Mouse (Mus musculus) kidney, postnatal 36 days (tissue): Measurements from ENCODE around the gene Rpp40.

ENCODE experiments used
- DNase-seq, 2 experiments: peaks; one replicate each; pipeline ENCODE4 v3.0.0; 2021 to 2022; ENCODE audit warnings: mixed read lengths in 2 of 2

Gene Rpp40

DNA sequence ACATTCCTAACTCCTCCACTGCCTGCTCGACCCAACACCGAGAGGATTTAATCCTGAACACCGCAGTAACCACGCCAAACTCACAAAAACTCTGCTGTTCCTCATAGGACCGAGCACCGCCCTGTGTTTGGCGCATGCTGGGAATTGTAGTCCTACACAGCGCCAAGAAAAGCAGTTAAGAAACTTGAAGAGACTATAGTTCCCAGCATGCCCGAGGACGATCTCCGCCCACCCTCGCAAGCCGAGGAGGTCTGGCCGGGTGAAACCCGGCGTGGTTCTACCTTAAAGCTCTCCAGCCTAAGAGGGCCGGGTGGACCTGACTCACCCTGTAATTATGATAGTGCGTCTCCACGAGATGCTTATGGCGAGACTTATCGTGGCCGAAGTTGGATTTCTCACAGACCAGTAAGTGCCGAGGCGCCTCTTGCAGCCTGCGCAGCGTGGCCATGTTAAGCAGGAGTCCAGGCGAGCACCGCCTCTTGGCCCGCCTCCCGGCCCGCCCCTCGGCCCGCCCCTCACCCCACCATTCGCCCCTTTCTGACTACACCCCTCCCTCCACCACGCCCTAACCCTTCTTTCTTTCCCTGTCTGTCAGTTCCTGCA lies at the start of gene Rpp40:
Rpp40 (minus strand) TSS at position 481 of the 603 bp plus-strand sequence.
- peak; percentile 94 to 95 for DNase-seq

DNA sequence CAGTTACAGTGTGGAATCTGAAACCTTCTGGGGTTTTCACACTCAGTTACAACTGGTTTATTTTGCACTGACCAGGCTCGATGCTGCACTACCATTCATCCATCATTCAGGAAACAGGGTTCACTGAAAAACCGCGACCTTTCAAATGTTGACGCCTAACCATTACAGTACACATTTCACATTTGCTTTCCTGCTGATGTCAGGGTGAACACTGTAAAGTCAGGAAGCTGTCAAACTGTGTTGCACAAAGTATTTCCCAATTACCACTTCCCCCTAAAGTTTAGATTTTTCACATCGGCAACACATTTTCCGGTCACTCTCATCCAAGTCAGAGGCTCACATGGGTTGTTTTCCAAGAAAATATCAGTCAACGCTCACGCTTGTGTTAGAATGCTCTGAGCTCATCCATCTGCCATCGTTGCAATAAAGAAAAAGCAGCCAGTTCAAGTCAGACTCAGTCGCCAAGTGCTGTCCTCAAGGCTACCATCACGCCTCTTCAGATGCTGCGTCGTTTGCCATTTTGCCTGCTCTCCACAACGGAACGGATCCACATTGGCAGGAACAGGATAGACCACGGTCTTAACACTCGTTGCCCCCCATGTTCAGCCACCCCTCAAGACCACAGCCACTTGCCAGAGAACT lies 43.8 kb upstream of the Rpp40 start:
- no peak for DNase-seq

DNA sequence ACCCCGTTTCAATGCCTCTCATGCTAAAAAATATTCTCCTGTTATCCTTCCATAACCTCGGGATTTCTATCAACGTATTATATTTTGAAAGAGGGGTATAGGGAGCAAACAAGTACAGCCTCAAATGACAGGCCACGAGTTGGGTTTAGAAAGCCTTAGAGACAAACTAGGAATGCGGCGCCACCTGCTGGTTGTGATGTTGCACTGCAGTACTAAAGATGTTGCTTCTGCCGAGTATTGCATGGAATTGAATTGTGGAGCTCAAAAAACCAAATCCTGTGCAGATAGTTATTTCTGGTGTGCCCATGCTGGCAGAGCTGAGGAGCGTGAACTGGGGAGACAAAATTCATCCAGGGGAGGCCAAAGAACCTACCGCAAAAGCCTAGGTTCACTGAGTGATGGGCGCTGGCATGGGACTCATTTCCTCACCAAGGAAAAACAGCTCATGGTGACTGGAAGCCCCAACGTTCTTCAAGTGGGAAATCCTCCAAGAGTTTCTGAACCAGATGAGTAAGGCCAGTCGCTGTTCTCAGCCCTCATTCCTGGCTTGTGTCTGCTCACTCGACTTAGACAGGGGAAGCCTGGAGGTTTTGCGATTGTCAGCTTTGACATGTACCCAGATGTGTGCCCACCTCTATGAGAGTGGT lies 41.3 kb upstream of the Rpp40 start:
- DNase-seq, result peak; percentile 57 to 87

DNA sequence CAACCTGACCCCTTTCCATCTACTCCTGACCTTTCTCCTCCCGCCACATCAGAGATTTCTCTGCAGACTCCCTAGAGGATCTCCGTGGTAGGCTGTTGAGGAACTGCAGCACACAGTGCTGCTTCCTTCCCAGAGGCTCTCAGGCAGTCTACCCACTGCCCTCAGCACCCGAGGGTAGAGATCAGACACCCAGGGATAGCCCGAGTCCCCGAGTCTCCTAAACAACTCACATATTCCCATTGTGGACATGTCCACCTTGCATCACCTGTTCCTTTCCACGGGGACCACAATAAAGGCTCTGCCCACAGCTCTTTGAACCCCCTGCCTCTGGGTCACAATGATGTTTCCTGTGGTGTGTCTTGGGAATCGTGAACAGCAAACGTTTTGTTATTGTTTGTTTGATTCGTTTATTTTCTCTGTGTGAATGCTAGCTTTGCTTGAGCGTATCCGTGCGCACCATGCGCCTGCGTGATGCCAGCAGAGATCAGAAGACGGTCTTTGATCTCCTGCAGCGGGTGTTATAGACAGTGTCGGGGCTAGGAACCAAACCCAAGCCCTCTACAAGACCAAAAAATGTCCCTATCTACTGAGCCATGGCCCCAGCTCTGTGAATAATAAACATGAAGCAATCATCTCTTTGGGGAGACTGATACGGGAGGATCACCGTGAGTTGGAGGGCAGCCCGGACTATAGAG lies 40.6 kb upstream of the Rpp40 start:
- no peak for DNase-seq

DNA sequence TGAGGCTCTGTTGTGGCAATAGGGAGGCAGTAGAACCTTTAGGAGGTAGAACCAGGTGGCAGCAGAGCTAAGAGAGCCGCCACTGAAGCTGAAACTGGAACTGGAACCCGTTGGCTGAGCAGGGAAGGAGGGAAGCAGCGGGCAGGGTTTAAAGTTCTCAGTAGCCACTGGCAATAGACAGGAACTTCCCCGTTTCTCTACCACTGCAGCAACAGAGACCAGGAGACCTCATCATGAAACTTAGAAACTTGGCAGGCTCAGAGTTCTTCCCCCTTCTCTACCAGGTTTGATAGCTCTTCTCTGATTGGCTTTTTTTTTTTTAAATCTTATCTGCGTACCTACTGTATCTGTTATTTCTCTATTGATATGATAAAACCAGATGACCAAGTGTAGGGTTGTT lies 34.8 kb upstream of the Rpp40 start:
- no peak for DNase-seq

DNA sequence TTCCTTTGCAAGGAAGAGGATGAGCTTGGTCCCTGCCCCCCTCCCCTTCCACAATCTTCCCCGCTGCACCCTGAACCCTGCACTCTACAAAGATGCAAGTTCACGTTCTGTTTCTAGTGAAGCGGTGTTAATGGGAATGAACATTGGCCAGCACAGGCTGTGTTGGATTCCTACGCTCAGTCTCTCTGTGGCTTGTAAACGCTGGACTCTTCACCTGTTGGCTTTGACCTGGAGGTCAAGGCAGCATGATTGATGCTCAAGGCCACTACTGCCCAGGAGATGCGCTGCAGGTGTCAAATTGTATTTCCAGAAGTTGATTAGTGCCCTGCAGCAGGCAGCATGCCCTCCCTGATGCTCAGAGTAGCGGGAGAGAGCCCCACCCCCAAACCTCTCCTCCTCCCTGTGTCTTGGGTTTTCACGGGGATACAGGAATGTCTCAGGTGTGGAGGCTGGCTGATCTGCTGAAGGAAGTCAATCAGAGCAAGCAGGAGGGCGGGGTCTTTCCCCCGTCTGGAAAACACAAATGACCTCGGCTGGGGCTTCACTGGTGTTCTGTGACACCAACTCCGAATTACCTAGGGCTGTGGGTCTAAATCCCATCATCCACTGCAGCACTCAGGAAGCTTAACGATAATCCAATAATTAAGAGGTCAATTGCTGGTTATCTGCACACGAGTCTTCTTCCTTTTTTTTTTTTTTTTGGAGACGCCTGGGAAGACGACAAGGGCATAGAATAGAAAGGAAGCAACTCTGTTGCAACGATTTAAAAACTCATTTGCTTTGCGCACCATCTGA lies 33.9 kb upstream of the Rpp40 start:
- peak; percentile 2 to 55 for DNase-seq

DNA sequence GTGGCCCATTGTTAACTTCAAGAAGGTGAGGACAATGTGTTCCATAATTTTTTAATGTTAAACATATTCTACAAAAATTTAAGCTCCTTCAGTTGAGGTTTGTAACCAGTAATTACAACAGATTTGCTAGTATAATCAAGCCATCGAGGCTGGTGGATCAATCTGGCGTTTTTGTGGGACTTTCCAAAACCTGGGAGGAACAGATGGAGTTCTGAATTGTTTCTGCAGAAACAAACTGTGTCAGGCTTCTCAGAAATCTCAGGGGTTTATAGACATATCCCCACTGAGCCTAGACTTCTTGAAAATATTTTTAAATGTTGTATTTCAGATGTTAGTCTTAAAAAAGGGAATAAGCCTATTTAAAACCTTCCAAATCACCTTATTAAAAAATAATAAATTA lies 31.8 kb upstream of the Rpp40 start:
- no peak for DNase-seq

DNA sequence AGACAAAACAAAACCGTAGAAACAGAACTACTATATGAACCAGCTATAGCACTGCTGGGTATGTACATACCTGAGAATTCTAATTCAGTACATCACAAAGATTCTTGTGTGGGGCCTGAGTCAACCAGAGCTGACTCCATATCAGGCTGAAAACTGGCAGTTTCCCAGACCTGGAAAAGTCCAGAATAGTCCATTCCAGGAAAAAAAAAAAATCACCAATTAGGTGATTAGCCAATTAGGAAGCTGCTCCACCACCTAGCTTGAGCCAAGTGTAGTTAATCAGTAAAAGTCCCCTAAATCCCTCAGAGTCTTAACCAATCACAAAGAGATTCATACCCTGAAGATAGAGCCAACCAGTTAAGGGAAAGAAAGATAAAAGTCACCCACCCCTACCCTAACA lies 5.3 kb upstream of the Rpp40 start:
- peak in 1 of 2 experiments; percentile 30 for DNase-seq

DNA sequence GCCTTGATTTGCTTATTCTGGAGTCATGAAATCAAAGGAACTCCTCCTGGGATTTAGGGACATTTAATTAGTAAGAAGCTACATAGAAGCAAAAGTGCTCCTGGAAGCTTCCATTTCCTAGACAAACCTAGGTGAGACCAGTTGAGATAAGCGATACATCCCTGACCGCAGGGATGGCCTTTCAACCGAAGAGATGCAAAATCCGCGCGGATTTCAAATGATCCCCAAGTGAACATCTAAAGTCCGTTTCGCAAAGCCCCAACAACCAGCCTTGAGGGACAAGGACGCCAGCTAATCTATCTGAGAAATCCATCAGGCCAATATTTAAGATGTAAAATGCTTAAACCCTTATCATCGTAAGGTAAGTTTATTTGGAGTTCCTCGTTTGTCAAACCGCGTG lies 781 bp downstream of the Rpp40 start:
- peak in 1 of 2 experiments; percentile 42 for DNase-seq

DNA sequence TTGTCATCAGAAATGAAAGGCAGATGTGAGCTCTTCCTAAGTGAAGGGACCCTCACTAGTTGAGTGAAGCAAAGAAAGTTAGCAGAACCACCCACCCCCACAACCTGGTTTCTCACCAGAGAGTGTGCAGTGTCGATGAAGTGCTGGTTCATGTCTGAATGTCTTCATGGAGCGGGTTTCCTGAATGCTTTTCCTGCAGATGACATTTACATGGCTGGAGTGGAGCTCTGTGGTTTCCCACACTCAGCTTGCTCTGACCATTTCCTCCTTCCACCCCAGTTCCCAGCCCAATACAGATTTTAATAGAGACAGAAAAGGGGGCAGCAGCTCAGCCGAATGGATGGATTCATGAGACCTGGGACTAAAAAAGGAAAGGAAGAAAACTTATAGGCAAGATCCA lies 13.3 kb downstream of the Rpp40 start:
- DNase-seq, result no peak

DNA sequence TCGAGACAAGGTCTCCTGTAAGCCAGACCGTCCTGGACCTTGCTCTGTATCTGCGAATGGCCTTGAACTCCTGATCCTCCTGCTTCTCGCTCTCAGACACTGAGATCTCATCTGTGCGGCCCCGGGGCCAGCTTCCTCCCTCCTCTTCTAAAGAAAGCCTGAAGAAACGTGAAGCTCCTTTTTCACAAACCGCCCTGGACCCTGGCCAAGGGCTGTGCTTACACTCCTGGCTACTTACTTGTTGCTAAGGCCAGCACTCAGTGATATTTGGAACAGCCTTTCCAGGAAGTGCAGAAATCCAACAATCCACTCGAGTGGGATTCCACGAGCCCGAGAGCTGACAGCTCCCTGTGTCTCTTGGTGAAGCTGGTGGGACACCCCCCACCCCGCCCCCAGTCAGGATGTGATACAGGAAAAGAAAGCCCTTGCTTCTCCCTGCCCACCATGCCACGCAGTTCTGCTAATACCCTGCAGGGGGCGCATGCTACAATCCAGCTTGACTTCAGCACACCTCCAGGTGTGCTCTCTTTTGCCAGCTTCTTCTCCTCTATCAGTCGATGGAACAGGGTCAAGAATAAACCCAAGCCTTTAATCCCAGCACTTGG lies 19.9 kb downstream of the Rpp40 start:
- peak; percentile 49 to 78 for DNase-seq

DNA sequence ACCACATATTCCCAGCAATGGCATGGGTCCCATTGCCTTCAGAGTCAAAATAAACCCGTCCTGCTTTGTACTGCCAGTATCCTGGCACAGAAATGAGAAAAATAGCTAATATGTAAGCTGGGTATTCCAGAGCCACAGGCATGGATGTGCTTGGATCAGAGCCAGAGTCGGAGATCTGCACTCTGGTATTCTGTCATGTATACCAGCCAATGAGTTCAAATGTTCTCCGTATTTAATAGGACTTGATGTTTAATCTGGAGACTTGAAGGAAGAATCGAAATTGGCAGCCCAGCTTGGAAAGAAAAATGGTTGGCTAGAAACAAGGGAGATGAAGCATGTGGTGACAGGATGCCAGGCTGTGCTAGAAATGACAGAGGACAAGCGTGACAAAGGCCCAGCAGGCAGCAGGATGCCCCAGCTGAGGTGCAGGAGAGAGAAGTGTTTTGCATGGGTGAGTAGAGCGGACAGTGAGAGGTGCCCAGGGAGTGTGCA lies 25.6 kb downstream of the Rpp40 start:
- DNase-seq, result peak; percentile 71 to 77

DNA sequence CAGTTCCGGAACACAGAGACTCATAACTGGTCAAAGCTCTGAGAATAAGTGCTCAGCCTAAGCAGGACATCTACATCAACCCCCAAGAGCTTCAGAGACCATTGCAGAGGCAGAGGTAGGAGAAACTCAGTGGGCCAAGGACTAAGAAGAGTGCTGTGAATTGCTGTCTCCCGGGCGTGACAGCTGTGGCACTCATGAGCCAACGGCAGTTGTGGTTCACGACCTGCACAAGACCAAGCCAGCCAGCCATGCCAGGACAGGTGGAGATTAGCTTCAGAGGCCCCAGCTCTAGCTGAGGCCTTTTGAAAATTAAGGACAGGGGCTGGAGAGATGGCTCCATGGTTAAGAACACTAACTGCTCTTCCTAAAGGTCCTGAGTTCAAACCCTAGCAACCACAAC lies 26.6 kb downstream of the Rpp40 start:
- DNase-seq, result no peak

DNA sequence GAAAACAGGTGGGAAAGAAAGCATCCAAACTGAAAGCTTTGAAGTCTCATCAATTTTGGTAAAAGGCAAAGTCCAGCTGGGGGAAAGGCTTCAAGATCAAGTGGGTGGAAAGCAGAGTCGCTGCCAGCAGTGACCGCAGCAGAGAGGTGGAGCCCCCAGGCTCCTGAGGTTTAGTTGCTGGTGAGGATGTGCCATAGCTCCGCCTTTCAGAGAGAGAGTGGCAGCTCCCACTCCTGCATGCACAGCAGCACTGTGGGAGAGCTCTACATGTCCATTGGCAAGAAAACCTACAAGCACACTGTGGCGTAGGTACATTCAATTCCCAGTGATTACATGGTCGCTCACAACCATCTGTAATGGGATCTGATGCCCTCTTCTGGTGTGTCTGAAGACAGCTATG lies 27.1 kb downstream of the Rpp40 start:
- no peak for DNase-seq

DNA sequence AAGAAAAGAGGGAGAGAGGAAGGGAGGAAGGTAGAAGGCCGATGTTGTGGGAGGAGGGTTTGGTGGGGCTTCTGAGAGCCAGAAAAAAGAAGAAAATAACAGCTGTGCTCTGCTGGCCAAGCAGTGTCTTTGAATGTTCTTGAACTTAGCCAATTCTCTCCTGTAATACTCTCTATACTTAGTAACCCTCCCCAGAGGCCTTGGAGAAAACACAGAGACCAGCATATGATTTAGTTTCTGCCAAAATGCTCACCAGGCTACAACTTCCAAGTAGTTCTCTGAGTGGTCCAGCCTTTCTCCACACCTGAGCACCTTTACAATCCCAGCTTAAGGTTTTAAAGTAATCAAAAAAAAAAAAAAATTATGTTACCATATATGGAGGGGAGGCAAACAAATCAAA lies 27.9 kb downstream of the Rpp40 start:
- DNase-seq, result no peak

DNA sequence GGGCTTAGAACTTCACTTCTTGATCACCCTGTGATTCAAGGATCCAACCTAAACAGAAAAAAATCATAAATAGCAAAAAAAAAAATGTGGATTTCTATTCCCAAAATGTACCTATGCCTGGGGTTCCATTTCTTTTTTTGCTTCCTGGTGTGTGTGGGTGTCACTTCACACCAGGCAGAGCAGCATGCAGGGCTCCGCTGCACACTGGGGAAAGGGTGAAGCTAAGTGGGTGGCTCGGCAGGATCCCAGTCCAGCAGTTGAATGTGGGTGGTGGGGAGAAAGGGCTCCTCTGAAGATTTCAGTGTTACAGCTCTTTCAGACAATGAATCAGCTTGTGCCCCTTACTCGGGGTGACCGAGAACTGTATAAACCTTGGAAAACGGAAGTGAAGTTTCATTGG lies 30.8 kb downstream of the Rpp40 start:
- no peak for DNase-seq

DNA sequence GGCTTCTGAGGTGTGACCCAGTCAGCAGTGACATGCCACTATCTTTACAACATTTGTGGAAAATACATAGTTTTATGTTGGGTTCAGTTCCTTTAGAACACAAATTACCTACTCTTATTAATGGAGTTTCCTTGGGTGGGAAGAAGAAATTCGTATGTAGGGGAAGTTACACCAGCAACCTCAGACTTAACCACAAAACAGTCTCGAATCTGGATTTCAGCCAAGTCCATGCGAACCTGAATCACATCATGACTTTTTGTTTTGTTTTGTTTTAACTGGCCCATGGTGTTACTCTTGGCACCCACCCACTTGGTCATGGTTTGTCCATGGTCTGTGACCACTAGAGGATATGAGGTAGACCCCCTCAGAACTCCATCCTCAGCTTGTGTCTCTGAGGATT lies 35.1 kb downstream of the Rpp40 start:
- DNase-seq, result no peak

DNA sequence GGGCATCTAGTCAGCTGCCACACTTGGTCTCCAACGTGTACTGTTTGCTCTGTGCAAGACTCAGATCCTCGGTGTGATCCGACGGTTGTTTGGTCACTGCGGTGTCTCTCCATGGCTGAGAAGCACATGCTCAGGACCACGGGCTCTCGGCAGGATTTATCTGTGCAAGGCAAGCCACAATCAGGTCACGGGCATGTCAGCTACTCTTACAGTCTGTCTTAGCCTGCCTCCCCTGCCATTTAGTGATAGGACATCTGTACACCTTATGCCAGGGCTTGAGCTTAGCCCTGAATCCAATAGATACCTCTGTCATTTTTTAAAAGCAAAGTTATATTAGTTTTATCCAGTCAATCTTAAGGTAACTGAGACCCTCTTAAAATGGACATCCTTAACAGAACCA lies 35.5 kb downstream of the Rpp40 start:
- DNase-seq, result no peak

DNA sequence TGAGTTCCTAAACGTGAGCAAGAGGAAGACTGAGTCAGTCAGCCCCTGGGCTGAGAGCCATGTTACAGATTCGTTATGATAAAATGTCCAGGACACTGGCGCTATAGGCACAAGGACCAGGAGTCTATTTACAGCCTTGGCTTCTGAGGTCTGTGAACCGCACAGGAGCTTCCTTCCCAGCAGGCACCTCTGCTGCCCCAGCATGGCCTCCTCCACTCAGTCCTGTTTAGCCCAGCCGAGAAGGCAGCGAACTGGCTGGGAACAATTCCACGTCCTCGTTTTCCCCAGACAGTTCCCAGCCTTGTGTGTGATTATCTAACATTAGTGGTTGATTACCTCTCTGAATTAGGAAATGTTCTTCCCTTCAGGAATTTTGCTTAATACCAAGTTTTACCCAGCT lies 45.2 kb downstream of the Rpp40 start:
- no peak for DNase-seq

DNA sequence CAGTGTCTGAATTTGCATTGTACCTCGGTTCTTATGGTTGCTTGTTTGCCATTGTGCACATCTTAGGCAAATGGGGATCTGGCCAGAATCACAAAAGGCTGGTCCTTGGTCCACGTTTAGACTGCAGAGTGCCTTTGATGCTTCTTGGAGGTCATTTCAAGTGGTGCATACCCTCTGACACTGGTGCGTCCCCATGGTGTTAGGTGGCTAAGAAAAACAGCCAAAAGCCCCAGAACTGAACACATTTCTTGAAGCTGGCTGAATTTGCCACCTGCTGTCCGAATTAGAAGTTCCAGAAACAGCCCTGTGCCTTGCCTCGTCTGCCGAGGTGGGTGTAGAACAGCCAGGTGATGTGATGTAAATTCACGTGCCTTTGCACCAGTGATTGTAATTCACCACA lies 48.7 kb downstream of the Rpp40 start:
- no peak for DNase-seq

DNA sequence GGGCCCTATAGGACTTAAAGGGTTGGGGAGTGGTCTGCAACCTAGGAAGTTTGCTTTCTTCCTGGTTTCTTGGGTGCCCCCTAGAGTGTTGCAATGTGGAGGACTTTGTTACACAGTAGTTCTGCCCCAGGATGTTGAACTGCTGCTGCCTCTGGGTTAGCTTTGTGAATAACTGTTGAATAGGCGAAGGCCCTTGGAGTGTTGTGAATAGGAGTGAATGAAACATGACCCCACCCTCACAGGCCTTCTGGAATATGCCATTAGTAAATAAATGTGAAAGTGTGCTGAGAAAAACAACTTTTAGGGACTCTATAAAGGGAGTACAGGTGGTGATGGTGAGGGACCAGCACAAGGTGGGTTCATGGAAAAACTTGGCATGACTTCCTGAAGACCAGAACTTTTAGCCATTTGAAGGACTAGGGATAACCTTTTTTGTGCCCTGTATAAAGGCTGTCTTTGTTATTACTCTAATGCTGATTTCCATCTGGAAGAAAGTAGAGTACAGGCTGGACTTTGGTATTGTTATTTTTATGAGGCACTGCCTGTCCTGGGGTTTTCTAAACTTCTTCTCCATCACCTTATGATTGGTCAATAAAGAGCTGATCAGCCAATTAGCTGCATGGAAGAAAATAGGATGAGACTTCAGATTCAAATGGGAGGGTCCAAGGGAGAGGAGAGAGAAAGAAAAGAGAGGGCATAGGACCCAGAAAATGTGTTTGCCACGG lies 53.1 kb downstream of the Rpp40 start:
- DNase-seq, result no peak

DNA sequence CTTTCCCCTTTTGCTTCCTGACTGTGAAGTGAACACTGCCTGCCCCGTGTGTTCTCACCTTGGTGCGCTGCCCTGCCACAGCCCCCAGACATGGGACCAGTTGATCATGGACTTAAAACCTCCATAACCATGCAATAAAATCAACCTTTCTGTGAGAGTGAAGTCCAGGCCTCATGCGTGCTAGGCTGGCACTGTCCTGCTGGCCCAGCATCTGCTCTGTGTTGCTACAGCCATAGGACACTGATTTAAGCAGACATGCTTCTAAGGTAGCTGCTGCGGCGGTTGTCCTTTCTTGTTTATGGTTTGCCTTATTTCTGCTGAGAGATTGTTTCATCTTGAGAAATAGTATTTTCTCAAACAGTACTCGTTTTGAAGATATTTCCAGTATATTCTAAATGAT lies 54.6 kb downstream of the Rpp40 start:
- DNase-seq, result no peak
